Mouse (Mus musculus) olfactory bulb, adult 2 months (tissue): ENCODE measurements around the gene Galnt9.

Source experiments
- CTCF ChIP-seq: fragments of 200-500 bp; IDR thresholded peaks from 2 replicates; pipeline ENCODE4 v1.5.1; 2012; ENCODE audit warnings: low read depth, mild to moderate bottlenecking, low read length, moderate library complexity; ENCODE audit not compliant: insufficient read depth
- POLR2A ChIP-seq: fragments of 200-500 bp; IDR thresholded peaks from 2 replicates; pipeline ENCODE4 v1.6.1; 2012; ENCODE audit warnings: mild to moderate bottlenecking, low read depth, low read length, moderate library complexity; ENCODE audit not compliant: insufficient read depth

DNA sequence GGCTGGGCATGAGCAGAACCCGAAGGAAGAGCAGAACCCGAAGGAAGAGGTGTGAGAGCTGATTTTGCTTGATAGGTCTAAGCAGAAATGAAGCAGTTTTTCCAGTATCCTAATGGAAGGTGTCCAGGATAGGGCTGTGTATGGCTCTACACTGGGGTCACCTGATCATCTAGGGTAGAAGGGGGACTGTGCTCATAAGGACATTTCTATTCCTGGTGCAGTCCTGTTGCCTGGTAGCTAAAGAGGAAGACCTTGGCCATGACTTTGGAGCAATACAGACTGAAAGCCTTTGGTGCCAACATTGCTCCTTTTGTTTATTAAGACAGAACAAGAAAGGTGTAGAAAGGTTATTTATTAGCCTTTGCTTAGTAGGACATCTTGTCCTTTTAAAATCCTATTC, 119.9 kb downstream of the Galnt9 start:
- TF ChIP-seq CTCF (no peak), POLR2A (no peak)
